Mouse (Mus musculus) left cerebral cortex, postnatal 14 days (tissue): ENCODE measurements at regions not wholly inside any gene's neighbourhood (a gene's known extent, or its start where the extent isn't known, plus 50 kb on each side); places are given as distances from the start of the nearest gene placed in this dataset.

Experiments used
- DNase-seq, 2 experiments: peaks; one replicate each; pipeline ENCODE4 v3.0.0; 2021 to 2022; ENCODE audit warnings: low spot score in 2 of 2, mixed read lengths in 1 of 2
- intact Hi-C: fragments of 180-260 bp; cut with DNase I; formaldehyde crosslinking; loops from one replicate; pipeline ENCODE4 v1.15.1; 2025

GRCm38 (mm10) chr16:84039946-84040345, 475.0 kb upstream of the A730009L09Rik start:
- intact Hi-C loops, result no loop called here
- DNase-seq, result no peak

GRCm38 (mm10) chr16:84042010-84042449, 472.9 kb upstream of the A730009L09Rik start:
- DNase-seq, result peak; percentile 47 to 70
- intact Hi-C loops, result no loop called here

GRCm38 (mm10) chr16:84045333-84045732, 469.6 kb upstream of the A730009L09Rik start:
- intact Hi-C loops, result no loop called here
- no peak for DNase-seq
